Mouse (Mus musculus): ENCODE data around the gene Sh2d3c.
A peak's percentile ranks its signal among the peaks of the same experiment; 100 is the strongest.

Gene Sh2d3c

GRCm38 (mm10) chr2:32758503-32758902, 37.6 kb downstream of the Sh2d3c start:
- no peak for DNase-seq

GRCm38 (mm10) chr2:32759001-32759400, 38.1 kb downstream of the Sh2d3c start:
- no peak for DNase-seq

GRCm38 (mm10) chr2:32761361-32761760, 40.5 kb downstream of the Sh2d3c start:
- DNase-seq, result no peak

GRCm38 (mm10) chr2:32761859-32762258, 41.0 kb downstream of the Sh2d3c start:
- DNase-seq, result no peak

GRCm38 (mm10) chr2:32763353-32763752, 42.5 kb downstream of the Sh2d3c start:
- DNase-seq, result no peak

GRCm38 (mm10) chr2:32767241-32767640, 46.4 kb downstream of the Sh2d3c start:
- no peak for DNase-seq

- peak; percentile 66 for DNase-seq
Observed at GRCm38 (mm10) chr2:32768661-32769285, 47.9 kb downstream of the Sh2d3c start.

GRCm38 (mm10) chr2:32769327-32770085, 48.7 kb downstream of the Sh2d3c start:
- no peak for DNase-seq

GRCm38 (mm10) chr2:32771886-32772285, 51.0 kb downstream of the Sh2d3c start:
- no peak for DNase-seq

- no peak for DNase-seq
Observed at GRCm38 (mm10) chr2:32772626-32773279, 51.9 kb downstream of the Sh2d3c start.

GRCm38 (mm10) chr2:32775359-32776074, 54.7 kb downstream of the Sh2d3c start, which contains the start of the genes Ttc16 and Ptrh1:
Ttc16 (minus strand) TSS chr2:32775633.
Ptrh1 (plus strand) TSS chr2:32775786.
- peak; percentile 98 for DNase-seq

GRCm38 (mm10) chr2:32776192-32776591, 55.3 kb downstream of the Sh2d3c start:
- DNase-seq, result no peak

GRCm38 (mm10) chr2:32778081-32778480, 57.2 kb downstream of the Sh2d3c start:
- DNase-seq, result no peak

- DNase-seq, result peak; percentile 84
Observed at GRCm38 (mm10) chr2:32779131-32779530, 58.3 kb downstream of the Sh2d3c start.

- DNase-seq, result no peak
Observed at GRCm38 (mm10) chr2:32779714-32780113, 58.9 kb downstream of the Sh2d3c start.

GRCm38 (mm10) chr2:32781710-32782109, 60.9 kb downstream of the Sh2d3c start:
- no peak for DNase-seq

- peak; percentile 30 for DNase-seq
Observed at GRCm38 (mm10) chr2:32784048-32784681, 63.3 kb downstream of the Sh2d3c start, which contains the start of gene Cfap157. Cfap157 (minus strand) TSS chr2:32784428.

GRCm38 (mm10) chr2:32787176-32787575, 66.3 kb downstream of the Sh2d3c start:
- peak; percentile 49 for DNase-seq

- DNase-seq, result no peak
Observed at GRCm38 (mm10) chr2:32788581-32788980, 67.7 kb downstream of the Sh2d3c start.

- peak; percentile 68 for DNase-seq
Observed at GRCm38 (mm10) chr2:32791297-32791696, 70.4 kb downstream of the Sh2d3c start.

GRCm38 (mm10) chr2:32795748-32796418, 75.0 kb downstream of the Sh2d3c start:
- DNase-seq, result no peak

Measured in lung, postnatal 14 days (tissue).